Mouse (Mus musculus) brown adipose tissue, adult 24 weeks (tissue): ENCODE measurements at regions not wholly inside any gene's neighbourhood (a gene's known extent, or its start where the extent isn't known, plus 50 kb on each side); places are given as distances from the start of the nearest gene placed in this dataset.

Experiments
- H3K27ac ChIP-seq: fragments of 200-500 bp; replicated peaks from 2 replicates; pipeline ENCODE4 v1.5.1; 2012; ENCODE audit warnings: low read depth, mild to moderate bottlenecking, low read length
- H3K4me1 ChIP-seq: fragments of 200-500 bp; 2 replicates; pipeline ENCODE4 v1.6.1; 2012; ENCODE audit warnings: low read length, mixed read lengths; ENCODE audit not compliant: control insufficient read depth, insufficient read depth, insufficient read length
- H3K4me3 ChIP-seq: fragments of 200-500 bp; 2 replicates; pipeline ENCODE4 v1.5.1; 2012; ENCODE audit warnings: low read depth, mild to moderate bottlenecking, low read length, moderate library complexity; ENCODE audit not compliant: insufficient read depth

DNA sequence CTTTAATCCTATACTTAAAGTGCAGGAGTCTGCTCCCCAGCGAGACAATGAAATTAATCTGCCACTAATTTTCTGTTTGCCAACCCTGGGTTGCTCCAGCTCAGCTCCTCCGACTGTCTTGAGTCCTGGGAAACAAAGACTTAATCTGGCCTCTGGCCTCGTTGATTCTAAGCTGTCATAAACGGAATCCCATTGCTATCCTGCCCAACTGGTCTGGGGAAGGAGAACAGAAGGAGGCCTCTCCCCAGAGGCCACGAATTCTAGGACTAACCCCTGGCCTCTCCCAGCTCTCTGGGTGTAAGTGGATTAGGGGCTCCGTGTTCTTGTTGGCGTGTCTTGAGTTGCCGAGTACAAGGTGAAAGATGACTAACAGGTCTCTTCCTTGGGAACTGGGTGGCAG, 219.8 kb downstream of the Uaca start:
- Histone ChIP-seq H3K4me3 (no peak overlapping the region), H3K27ac (no peak overlapping the region), H3K4me1 (no peaks in the 10 kb centered on the region; the same call in 1 of the 2 replicates)

DNA sequence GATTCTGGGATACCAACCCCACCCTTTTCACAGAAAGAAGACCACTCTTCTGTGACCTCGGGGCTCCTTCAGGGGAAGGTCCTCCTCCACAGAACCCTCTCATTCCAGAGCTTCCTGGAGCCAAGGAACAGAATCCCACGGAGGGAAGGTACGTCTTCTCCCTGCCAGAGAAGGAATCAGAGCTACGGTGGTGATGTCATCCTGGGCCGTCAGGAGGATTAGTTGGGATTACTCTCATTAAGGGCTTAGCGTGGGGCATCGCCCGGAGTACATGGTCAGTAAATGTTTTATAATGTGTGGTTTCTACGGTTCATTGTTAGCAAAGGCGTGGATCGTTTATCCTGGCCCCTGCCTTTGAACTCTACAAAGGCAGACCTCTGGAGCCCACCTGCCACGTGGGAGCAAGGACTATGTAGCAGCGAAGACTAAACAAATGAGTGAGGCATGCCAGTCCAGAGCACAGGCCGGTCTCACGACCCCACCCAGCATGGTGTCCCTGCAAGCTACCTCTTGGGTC, 221.1 kb downstream of the Uaca start:
- no peaks in the 10 kb centered on the region; the same call in 1 of the 2 replicates for H3K4me1 ChIP-seq
- no peak overlapping the region for H3K4me3 ChIP-seq
- H3K27ac ChIP-seq, result no peak overlapping the region

DNA sequence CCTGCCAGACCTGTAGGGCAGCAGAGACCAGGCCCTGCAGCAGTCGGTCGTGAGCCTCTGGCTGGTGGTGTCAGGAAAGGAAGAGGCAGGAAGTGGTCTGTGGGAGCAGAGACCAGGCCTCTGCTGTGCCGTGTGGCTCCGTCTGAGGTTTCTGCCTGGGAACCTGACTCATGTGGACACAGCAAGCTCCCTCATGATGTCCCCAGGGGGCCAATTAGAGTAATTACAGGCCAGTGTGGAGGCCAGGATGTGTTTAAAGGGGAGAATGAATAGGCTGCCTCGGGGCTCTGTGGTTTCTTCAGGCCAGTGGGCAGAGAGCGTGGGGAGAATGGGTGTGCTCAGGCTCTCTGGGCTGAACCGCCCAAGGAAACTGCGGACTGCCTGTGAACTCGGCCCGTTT, 222.3 kb downstream of the Uaca start:
- Histone ChIP-seq H3K4me3 (no peak overlapping the region), H3K27ac (no peak overlapping the region), H3K4me1 (no peaks in the 10 kb centered on the region; the same call in 1 of the 2 replicates)

DNA sequence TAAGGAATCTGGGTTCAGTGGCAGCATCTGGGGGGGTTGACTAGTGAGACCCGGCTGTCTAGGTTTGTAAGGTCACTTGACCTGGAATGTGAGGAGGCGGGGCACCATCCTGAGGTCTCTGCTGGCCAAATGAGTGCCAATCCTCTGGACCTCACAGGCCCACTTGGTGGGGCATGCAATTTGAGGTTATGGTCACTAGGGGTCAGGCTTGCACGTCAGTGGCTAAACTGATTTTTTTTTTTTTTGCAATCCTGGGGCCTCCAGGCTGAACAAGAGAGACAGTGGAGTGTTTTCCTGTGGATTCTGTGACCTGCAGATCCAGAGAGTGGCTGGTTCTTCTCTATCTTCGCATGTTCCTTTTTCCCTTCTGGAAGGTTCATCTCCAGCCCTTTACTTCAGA, 225.6 kb downstream of the Uaca start:
- Histone ChIP-seq H3K4me3 (no peak overlapping the region), H3K4me1 (peaks cover 5% of the 10 kb centered on the region), H3K27ac (no peak overlapping the region)

DNA sequence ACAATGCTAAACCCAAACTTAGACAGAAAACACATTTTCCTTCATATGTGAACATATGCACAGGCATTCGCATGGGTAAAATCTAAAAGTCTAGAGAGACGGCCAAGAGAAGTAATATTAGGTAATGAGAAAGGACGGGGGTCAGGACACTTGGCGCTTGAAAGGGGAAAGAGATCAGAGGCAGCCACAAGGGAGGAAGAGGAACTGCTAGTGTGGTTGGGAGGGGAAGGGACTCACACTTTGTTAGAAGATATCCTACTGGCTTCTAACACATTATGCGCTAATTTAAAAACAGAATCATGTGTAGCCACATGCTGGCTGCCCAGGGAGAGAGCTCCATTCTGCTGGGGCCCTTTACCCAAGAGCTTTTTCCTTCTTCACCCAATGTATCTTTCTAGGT, 227.5 kb downstream of the Uaca start:
- Histone ChIP-seq H3K4me3 (no peak overlapping the region), H3K27ac (peak overlapping the region; percentile 83), H3K4me1 (peaks cover 5% of the 10 kb centered on the region; the same call in 1 of the 2 replicates)

DNA sequence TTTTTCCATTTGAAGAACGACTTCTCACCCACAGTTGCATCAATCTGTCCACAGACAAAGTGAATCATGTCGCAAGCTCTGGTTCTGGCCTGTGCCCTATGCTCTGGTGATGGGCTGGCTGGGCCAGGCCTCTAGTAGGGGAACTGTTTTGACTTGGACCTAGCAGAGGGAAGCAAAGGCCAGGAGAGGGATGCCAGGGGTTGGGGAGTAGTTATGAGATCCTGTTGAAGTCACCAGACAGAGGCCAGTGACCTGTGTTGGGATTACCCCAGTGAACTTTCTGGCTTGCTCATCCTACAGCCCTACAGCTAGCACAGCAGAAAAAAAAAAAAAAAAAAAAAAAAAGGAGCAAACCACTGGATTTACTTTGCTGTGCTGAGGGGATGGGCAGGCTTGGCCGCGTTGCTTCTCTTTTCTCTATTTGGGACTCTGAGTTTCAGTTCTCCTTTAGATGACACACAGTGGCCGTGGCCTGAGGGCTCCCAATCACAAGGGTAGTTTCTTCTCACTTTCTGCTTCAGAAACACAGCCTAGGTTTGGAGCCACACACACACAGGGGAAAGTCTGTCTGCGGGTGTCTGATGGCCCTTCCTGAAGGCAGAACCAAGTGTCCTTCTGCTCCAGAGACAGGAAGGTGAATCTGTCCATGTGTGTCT, 228.2 kb downstream of the Uaca start:
- Histone ChIP-seq H3K27ac (peak overlapping the region; percentile 86), H3K4me1 (peaks cover 5% of the 10 kb centered on the region; the same call in 1 of the 2 replicates), H3K4me3 (no peak overlapping the region)

DNA sequence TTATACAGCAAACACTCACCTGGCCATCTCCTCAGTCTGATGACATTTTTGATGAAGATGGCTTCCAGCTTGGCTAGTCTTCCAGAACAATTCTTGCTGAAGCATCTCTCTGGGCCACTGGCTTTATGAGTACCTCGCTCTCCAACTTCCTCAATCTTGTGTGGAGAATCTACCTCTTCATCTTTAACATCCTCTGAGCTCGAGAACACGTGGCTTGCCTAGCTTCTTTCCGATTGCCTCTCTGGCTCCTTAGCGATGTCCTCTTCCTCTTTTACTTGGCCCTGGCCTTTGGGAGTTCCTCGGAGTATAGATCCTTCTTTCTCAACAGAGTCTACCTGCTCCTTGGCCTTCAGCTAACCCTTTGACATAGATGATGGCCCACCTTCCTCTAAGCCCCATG, 231.0 kb downstream of the Uaca start:
- Histone ChIP-seq H3K4me3 (no peak overlapping the region), H3K27ac (no peak overlapping the region), H3K4me1 (peaks cover 5% of the 10 kb centered on the region; the same call in 1 of the 2 replicates)

DNA sequence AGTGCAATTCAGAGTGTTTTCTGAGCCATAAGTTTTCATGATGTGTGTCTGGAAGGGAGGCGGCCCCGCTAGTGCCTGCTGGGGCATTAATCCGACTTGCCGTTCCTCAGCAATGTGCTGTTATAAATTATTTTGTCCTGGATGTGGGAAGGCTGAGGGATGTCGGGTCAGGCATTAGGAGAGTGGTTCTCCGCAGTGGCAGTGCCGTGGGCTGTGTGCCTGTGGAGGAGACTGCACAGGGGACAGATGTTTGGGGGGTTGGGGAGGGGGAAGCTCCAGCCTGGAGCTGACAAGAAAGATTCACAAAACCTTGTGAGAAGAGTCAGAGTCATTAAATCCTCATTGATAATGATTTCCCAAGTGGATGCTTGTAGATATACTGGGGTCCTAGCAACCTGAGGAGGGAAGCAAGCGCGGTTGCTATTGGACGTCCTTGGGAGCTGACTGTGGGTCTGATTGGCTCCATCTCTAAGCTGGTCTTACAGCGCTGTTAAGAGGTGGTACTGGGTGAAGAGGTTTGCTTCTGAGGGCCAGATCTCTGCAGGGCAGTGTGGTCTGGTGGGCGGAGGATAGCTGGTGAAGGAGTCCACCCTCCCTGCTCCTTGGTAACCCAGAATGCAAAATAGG, 234.5 kb downstream of the Uaca start:
- Histone ChIP-seq H3K4me3 (no peak overlapping the region), H3K27ac (no peak overlapping the region), H3K4me1 (peaks cover 18% of the 10 kb centered on the region)

DNA sequence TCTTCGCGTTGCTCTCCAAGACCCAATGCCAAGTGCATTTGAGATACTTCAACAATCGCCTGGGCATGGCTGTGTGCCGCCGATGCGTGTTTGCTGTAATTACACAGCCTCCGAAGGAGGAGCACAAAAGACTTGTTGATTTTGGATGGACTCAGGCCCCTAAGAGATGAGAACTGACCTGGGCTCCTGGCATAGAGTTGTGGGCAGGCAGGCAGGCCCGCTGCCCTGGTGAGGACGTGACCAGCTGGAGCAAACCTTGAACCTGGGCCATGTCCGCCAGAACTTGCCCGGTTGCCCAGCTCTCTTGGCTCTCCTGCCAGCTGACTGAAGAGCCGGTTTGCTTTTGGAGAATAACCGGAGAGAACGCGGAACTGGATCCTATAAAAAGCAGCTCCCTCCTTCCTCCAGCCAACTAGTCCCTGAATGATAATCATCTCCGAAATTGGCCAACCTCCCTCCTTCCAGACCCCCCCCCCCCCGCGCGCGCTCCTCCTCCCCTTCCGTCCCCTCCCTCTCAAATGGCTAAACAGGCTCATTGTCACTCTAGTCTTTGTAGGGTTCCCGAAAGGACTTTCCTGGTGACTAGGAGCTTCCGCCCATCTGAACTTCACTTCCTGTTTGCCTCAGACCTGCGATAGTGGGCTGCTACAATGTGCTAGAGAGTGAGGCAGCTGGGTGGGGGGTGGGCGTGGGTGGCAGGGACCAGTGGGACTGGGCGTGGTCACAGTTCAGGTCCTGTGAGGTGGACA, 237.5 kb downstream of the Uaca start:
- Histone ChIP-seq H3K4me3 (peak overlapping the region; percentile 8; the same call in 1 of the 2 replicates), H3K4me1 (peaks cover 20% of the 10 kb centered on the region), H3K27ac (peak overlapping the region; percentile 98)

DNA sequence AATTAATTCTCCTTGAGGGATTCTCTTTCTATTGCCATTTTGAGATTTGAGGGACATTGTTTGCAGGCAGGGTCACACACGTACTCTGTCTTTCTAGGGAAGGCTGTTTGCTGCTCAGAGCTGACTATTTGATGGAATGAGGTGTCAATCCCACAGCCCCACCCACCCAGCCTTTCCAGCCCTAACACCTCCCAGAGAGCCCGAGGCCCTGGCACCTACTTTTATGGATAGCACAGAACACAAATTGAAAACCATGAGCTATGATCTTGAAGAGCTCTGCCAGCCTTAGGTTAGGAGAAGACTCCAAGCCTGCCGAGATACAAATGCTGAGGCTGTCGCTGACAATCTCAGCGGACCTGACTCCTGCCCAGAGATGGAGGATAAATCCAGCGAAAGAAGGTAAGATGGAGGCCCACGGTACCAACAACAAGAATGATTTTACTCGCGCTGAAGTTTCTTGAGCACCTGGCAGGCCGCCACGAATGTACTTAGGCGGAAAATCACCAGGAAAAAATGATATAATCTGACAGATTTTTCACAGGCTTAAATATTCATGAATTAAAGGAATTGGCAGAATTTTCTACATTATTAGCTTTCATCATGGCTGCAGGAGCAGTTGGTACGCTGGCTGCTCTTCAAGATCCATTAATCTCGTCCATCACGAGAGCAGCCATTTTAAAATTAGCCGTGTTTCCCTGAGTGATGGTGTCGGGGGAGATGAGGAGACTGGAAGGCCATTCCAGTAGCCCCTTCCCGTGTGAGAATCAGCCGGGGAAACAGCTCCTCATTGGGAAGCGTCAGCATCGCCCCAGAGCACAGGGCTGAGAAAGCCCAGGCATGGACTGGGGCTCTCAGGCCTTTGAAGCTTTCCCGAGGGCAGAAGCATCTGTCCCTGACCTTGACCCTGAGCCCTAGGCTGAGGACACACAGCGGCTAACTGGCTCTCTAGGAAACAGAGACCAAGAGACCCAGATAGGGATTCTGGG, 238.4 kb downstream of the Uaca start:
- Histone ChIP-seq H3K4me1 (peaks cover 20% of the 10 kb centered on the region), H3K4me3 (no peak overlapping the region), H3K27ac (peak overlapping the region; percentile 30)

DNA sequence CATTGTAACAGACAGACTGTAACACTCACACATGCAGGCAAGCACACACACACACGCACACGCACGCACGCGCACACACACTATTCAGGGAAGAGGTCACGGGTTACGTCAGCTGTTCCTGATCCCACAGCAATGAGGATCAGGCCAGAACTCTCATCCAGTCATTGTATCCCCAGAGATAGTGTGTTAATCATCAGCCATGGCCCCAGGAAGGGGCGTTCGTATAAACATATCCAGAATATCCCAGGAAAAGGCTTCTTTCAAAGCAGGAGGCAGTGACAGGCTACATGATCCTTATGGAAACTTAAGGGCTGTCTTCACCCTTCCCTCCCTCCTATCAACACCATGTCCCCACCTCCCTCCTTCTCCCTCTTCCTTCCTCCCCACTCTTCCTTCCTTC, 239.3 kb downstream of the Uaca start:
- peaks cover 20% of the 10 kb centered on the region for H3K4me1 ChIP-seq
- peak overlapping the region; percentile 47 for H3K27ac ChIP-seq
- H3K4me3 ChIP-seq, result no peak overlapping the region

DNA sequence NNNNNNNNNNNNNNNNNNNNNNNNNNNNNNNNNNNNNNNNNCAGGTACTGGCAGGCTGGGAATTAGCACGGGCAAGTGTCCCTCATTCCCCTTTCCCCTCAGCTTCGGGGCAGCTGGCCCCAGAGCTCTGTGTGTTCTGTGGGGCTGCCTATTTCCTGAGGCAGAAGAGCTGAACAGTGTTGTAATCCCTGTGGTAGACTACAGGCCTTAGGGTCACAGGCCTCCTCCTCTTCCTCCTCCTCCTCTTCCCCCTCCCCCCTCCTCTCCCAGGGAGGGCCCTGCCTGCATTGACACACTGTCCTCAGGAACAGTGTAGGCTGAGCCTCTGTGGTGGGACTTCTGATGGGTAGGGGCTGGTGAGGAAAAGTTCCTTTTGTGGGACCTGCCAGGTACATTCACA, 247.7 kb downstream of the Uaca start:
- H3K4me1 ChIP-seq, result peaks cover 7% of the 10 kb centered on the region; the same call in 1 of the 2 replicates
- no peak overlapping the region for H3K4me3 ChIP-seq
- no peak overlapping the region for H3K27ac ChIP-seq

DNA sequence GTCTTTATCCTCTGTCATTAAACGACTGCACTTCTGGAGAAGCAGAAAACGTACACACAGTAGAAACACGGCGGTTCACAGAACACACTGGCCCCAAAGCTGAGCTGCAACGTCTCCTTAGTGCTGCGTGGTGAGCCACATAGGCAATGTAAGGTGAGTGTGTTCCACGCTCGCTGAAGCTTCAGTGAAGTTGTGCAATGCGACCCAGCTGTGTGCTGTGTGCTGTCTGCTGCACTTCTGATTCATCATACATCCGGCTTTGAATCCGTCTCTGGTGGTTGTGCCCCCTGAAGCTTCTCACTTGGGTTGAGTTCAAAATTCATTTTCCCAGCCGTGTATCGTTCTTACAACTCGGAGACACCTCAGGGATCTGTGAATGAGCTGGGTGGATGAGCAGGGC, 250.6 kb downstream of the Uaca start:
- Histone ChIP-seq H3K4me3 (no peak overlapping the region), H3K4me1 (peaks cover 7% of the 10 kb centered on the region; the same call in 1 of the 2 replicates), H3K27ac (no peak overlapping the region)

DNA sequence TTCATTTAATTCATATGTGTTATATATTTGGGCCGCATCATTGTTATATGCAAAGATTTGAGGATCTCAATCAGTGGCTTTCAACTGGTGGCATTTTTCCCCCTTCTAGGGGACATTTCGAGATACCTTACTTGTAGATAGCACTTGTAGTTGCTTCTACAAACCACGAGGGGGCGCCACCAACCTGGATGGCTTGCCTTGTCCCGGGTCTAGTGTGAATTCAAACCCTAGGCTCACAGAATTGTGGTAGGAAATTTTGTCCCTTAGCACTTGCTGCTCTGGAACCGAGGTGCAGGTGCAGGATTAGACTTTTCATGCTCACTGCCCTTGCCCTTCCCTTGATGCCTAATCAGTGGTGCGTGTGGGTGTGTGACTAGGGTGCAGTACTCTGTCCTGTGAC, 252.2 kb downstream of the Uaca start:
- H3K4me1 ChIP-seq, result peaks cover 4% of the 10 kb centered on the region; the same call in 1 of the 2 replicates
- H3K4me3 ChIP-seq, result no peak overlapping the region

More for the DNA sequence above, 252.2 kb downstream of the Uaca start:
- H3K27ac ChIP-seq, result no peak overlapping the region
